Mouse (Mus musculus) macrophage (primary cell): Measurements from ENCODE around the gene Chrdl2. TPM values are rescaled to one million over a fixed set of nuclear protein-coding genes. Genes with fewer than 3 reads are reported as not detected.

Experiments used
- H3K27ac ChIP-seq: fragments of 350-480 bp; formaldehyde crosslinking; 2 replicates; pipeline ENCODE4 v1.9.0; 2021
- H3K36me3 ChIP-seq: fragments of 350-480 bp; formaldehyde crosslinking; 2 replicates; pipeline ENCODE4 v1.9.0; 2021; ENCODE audit errors: inconsistent target
- H3K4me3 ChIP-seq: fragments of 350-480 bp; formaldehyde crosslinking; 2 replicates; pipeline ENCODE4 v1.9.0; 2021; ENCODE audit errors: inconsistent target
- H3K79me2 ChIP-seq: fragments of 350-480 bp; formaldehyde crosslinking; 2 replicates; pipeline ENCODE4 v1.9.0; 2021; ENCODE audit errors: inconsistent target
- WGBS: methylation state at CpG from one replicate; pipeline ENCODE4 v1.1.7; 2026; ENCODE audit warnings: inconsistent platforms; ENCODE audit not compliant: missing documents; 5-methylcytosine and 5-hydroxymethylcytosine counted together
- polyA plus RNA-seq: library from polyadenylated mRNA; stranded (reverse); fragments of 250-400 nt; gene quantifications from 3 replicates; pipeline ENCODE4 v1.2.4, GENCODE M21; 2018; ENCODE audit warnings: inconsistent platforms

Chrdl2 gene
- polyA plus RNA-seq, 1 experiment from 2014 or later, result not detected

DNA sequence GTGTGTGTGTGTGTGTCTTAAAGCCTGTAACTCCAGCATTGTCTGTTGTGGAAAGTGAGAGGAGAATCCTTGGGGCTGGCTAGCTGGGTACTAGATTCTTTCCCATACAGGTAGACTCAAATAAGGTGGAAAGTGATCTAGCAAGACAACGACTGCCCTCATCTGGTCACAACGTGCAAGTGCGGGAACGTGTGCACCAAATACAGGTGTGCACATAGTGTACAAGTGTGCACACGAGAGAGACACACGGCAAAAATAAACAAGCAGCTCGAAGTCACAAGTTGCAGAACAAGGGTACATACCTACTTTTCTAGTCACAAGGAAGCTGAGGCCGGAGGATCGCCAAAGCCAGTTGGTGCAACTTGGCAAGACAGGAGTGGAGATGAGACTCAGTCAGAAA is 2.2 kb upstream of the Chrdl2 start:
- no peaks in the 10 kb centered on the region for H3K36me3 ChIP-seq
- no peaks in the 10 kb centered on the region for H3K79me2 ChIP-seq
- 47% methylated on average over 9 of the region's 9 CpGs for WGBS
- H3K4me3 ChIP-seq, result no peak overlapping the region
- no peak overlapping the region for H3K27ac ChIP-seq

DNA sequence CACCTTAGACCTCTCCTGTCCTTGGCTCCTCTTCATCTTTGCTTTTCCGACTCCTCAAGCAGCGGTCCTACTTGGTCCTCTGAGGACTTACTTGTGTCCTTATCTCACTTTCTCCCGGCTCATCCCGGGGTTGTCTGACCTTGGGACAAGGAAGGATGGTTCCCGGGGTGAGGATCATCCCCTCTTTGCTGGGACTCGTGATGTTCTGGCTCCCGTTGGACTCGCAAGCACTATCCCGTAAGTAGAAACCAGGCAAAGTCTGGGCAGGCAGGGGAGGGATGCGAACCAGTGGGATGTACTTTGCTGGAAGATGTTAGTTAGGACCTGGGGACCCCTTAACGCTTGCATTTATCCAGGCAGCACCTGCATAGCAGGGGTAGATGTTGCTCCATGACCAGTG is 439 bp downstream of the Chrdl2 start:
- WGBS, result 10% methylated on average over 11 of the region's 11 CpGs
- Histone ChIP-seq H3K79me2 (no peaks in the 10 kb centered on the region), H3K4me3 (no peak overlapping the region), H3K27ac (no peak overlapping the region), H3K36me3 (no peaks in the 10 kb centered on the region)

DNA sequence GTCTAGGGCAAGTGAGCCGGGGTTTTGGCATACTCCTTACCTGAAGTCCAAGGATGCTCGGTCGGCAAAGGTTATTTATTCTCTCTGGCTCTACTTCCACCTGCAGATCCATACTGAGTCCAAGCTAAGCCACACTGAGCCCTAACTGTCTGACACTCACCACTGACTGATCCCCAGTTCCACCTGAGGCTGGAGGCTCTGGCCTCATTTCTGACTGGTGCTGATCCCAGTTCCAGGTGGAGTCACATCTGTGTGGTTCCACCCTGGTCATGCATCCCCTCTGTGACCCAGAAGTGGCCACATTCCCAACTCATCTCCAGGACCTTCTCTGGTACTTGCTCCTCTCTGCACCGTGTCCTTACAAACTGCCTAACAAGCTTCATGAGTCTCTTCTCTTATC is 2.8 kb downstream of the Chrdl2 start:
- Histone ChIP-seq H3K79me2 (no peaks in the 10 kb centered on the region), H3K27ac (no peak overlapping the region), H3K36me3 (no peaks in the 10 kb centered on the region), H3K4me3 (no peak overlapping the region)
- 81% methylated on average over 3 of the region's 4 CpGs for WGBS

DNA sequence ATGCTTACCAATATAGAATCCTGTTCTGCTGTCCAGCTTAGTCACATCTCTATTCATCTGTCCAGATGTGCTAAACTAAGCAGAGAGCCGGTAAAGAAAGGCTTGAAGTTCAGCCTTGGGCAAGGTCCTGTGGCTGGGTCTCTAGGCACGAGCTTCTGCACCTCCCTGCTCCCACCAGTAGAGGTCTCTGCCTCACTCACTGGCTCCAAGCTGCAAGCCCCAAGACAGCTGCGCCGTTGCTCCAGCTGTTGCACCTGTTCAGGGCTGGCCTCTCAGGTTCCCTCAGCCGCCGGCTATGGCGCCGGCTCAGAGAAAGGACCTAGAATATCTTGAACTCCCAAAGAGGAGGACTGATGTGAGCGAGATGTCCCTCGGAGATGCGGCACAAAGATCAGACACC is 3.7 kb downstream of the Chrdl2 start:
- Histone ChIP-seq H3K27ac (no peak overlapping the region), H3K4me3 (no peak overlapping the region), H3K79me2 (no peaks in the 10 kb centered on the region), H3K36me3 (no peaks in the 10 kb centered on the region)
- 9% methylated on average over 7 of the region's 11 CpGs for WGBS

DNA sequence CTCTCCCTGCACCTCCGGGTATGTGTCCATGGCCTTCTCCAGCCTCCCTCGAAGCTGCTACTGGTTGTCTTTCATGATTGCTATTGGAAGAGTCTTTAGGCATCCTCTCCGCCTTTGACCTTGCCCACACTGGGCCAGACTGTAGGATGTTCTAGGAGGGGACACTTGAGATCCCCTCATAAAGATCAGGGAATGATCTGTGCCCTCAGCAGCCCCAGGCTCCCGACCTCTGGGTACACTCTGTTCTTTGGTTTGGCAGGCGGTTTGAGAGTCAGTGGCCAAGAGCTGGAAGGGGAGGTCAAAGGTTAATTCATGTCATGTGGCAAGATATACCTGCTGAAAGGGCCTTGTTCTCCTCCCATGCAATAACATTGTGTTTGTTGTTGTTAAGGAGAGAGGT is 4.7 kb downstream of the Chrdl2 start:
- no peaks in the 10 kb centered on the region for H3K36me3 ChIP-seq
- H3K4me3 ChIP-seq, result no peak overlapping the region
- 63% methylated on average over 5 of the region's 5 CpGs for WGBS
- H3K27ac ChIP-seq, result no peak overlapping the region
- H3K79me2 ChIP-seq, result no peaks in the 10 kb centered on the region

DNA sequence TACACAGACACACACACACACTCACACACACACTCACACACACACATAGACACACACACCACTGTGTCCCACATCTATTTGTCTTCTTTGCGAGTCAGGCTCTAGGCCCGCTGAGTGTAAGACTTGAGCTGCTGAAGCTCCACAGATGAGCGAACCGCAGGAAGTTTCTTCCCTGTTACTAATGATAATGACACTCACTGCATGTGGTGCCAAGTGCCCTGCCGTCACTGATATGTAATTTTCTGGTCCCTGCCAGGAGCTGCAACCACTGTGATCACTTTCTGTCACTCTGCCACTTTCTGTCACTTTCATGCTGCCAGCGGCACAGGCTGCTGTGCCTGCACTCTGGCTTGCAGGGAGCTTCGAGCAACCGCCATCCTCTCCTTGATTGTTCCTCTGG is 6.1 kb downstream of the Chrdl2 start:
- H3K4me3 ChIP-seq, result no peak overlapping the region
- no peak overlapping the region for H3K27ac ChIP-seq
- WGBS, result 92% methylated on average over 8 of the region's 8 CpGs
- H3K36me3 ChIP-seq, result no peaks in the 10 kb centered on the region
- H3K79me2 ChIP-seq, result no peaks in the 10 kb centered on the region

DNA sequence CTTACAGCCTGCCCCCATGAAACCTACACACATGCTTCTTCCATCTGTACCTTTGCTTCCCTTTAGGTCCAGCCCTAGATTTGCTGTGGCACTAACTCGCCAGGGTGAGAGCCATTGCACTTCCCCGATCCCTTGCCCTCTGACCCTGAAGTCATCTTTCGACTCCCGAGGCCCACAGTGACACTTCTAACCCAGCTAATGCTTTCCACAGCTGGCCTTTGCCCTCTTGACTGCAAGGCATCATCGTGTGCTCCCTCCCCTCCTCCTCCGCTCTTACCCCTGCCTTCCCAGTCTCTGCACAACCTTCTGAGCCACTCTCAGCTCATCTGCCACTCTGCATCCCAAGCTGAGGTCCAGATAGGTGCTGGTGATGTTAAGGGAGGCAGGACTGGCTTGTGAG is 6.5 kb downstream of the Chrdl2 start:
- Histone ChIP-seq H3K79me2 (no peaks in the 10 kb centered on the region), H3K4me3 (no peak overlapping the region), H3K27ac (no peak overlapping the region), H3K36me3 (no peaks in the 10 kb centered on the region)
- WGBS, result 66% methylated on average over 6 of the region's 6 CpGs

DNA sequence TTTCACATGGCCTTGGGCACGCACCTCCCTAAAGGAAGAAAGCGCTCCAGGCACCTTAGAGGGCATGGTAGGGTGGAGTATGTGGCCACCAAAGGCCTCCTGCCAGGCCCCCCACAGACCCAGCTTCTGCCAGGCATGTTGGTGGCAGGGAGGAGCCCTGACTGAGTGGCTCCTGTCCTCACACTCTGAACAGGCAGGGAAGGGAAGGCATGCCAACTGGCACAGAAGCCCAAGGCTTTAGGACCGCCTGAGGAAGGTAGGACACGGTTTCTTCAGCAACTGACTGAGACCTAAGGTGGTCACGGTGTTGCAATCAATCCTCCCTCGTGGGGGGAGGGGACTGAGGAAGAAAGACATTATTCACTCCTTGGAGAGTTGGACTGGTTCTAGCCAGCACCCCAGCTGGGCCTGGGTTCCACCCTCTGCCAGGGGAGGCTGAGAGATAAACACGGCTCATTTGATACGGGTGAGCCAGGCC is 8.2 kb downstream of the Chrdl2 start:
- no peak overlapping the region for H3K4me3 ChIP-seq
- H3K79me2 ChIP-seq, result no peaks in the 10 kb centered on the region
- WGBS, result 60% methylated on average over 8 of the region's 8 CpGs
- H3K27ac ChIP-seq, result no peak overlapping the region
- H3K36me3 ChIP-seq, result no peaks in the 10 kb centered on the region

DNA sequence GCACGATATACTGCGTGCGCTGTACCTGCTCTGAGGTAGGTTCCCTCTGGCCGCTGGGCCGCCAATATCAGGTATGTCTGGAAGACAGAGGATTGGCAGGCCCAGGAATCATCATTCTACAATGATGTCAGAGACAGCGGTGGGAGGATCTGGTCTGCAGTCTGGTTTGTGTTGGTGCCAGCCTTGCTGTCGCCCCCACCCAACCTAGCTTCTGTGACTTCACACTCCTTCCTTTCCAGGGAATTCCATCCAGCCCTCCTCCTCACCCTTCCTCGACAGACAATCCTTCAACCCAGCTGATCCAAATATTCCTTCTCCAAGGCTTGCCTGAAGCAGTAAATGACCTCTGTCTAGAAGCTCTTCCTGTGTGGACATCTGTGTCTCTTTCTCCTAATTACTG is 11.1 kb downstream of the Chrdl2 start:
- Histone ChIP-seq H3K36me3 (no peaks in the 10 kb centered on the region), H3K79me2 (no peaks in the 10 kb centered on the region), H3K27ac (no peak overlapping the region), H3K4me3 (no peak overlapping the region)
- 96% methylated on average over 8 of the region's 8 CpGs for WGBS

DNA sequence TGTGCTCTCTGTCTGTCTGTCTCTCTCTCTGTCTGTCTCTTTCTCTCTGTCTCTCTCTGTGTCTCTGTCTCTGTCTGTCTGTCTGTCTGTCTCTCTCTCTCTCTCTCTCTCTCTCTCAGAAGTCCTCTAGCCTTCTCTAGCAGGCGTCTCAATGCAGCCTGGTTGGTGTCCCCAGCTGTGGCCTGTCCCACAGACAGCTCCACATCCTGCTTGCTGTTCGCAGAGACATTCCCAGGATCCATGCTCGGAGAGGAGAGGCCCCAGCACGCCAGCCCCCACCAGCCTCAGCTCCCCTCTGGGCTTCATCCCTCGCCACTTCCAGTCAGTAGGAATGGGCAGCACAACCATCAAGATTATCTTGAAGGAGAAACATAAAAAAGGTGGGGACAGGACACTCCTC is 21.4 kb downstream of the Chrdl2 start:
- Histone ChIP-seq H3K36me3 (no peaks in the 10 kb centered on the region), H3K4me3 (no peak overlapping the region), H3K79me2 (no peaks in the 10 kb centered on the region), H3K27ac (no peak overlapping the region)
- 92% methylated on average over 3 of the region's 5 CpGs for WGBS

DNA sequence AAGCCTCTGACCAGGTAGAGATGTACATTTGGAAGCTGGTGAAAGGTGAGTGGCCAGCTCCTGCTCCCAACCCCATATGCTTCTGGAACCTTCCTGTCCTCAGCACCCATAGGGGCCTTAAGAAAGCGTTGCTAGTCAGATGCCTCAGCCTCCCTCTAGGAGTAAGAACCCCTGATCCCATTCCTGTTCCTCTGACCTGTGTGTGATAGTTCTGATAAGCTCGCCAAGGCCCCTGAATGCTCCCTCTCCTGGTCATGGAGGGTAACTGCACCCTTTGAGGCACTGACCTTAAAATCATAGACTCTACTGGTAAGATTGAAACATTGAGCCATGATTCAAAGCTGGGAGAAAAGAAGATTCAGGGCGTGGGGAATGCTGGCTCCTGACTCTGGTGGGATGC is 23.3 kb downstream of the Chrdl2 start:
- Histone ChIP-seq H3K36me3 (no peaks in the 10 kb centered on the region), H3K79me2 (no peaks in the 10 kb centered on the region), H3K27ac (no peak overlapping the region), H3K4me3 (no peak overlapping the region)
- 62% methylated on average over 3 of the region's 3 CpGs for WGBS

DNA sequence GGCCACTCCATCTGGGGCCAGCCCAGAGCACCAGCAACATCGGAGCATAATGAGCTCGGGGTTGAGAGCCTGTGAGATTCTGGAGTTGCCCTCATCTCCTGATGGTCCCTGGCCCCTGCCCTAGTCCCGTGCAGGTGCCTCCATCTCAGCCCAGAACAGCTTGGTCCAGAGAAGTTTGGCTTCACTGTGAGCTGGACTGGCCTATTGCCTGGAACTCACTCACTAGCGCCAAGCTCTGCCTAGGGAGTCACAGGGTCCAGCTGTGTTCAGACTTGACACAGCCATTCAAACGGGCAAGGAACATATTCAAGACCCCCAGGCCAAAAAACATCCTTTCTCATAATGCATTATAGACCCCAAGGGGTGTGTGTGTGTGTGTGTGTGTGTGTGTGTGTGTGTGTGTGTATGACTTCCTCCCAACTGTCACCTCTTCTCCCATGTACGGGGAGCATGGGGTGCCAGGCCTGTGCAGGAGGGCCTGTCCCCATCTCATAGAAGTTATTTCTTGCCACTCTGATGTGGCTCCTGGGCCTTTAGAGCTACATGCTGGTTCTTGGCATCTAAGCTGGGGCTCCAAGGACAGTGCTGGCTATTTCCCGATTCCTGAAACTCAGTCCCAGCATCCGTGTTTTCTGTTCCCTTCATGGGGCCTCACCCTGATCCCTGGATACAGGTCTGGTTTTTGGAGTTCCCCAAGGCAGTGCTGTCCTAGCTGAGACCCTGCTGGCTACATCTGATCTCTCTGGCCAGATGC is 25.2 kb downstream of the Chrdl2 start:
- H3K4me3 ChIP-seq, result no peak overlapping the region
- H3K36me3 ChIP-seq, result no peaks in the 10 kb centered on the region
- no peaks in the 10 kb centered on the region for H3K79me2 ChIP-seq
- WGBS, result 92% methylated on average over 6 of the region's 8 CpGs
- H3K27ac ChIP-seq, result no peak overlapping the region

DNA sequence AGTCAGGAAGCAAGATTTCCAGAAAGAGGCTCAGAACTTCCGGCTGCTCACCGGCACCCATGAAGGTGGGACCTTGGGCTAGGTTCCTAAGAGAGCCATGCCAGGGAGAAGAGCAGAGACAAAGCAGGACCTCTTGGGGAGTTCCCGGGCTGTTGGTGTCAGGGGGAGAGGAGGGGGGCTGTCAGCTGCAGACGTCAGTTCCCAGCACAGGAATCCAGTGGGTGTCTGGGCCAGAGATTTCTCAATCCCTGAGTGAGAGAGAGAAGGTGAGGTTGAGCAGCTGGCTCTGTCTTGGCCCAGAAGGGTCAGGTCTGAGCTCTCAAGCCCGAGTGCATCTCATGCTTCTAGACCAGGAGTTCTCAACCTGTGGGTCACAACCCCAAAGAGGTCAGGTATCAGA is 27.7 kb downstream of the Chrdl2 start:
- Histone ChIP-seq H3K36me3 (no peaks in the 10 kb centered on the region), H3K79me2 (no peaks in the 10 kb centered on the region), H3K4me3 (no peak overlapping the region), H3K27ac (no peak overlapping the region)
- 59% methylated on average over 5 of the region's 5 CpGs for WGBS

DNA sequence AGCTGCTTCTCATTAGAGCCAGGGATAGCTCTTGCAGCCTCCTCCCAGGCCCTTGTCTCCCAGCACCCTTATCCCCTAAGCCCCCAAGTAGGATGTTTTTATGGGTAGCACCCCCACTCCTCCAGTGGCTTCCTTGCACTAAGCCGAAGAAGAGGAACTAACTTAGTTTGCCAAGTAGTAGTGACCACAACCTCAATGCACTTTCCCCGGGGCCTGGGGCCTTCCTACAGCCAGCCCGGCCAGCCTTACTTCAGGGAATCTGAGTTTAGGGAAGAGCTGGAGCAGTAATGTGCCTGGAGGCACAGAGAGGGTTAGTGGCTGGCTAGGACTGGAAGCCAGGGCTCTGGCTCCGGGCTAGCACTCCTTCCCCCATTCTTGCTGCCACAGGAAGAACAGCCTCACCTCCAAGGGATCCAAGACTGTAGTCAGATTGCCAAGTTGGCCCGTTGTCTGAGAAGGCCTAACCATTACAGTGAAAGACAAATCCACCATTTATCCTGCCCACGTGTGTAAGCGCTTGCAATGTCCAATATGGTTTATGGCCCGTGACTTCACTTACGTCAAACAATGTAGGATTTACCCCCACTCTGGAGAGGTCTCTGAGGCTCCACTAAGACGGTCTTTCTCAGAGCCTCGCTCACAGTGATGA is 29.0 kb downstream of the Chrdl2 start:
- H3K79me2 ChIP-seq, result no peaks in the 10 kb centered on the region
- H3K36me3 ChIP-seq, result no peaks in the 10 kb centered on the region
- WGBS, result 46% methylated on average over 11 of the region's 11 CpGs
- H3K27ac ChIP-seq, result no peak overlapping the region
- no peak overlapping the region for H3K4me3 ChIP-seq

DNA sequence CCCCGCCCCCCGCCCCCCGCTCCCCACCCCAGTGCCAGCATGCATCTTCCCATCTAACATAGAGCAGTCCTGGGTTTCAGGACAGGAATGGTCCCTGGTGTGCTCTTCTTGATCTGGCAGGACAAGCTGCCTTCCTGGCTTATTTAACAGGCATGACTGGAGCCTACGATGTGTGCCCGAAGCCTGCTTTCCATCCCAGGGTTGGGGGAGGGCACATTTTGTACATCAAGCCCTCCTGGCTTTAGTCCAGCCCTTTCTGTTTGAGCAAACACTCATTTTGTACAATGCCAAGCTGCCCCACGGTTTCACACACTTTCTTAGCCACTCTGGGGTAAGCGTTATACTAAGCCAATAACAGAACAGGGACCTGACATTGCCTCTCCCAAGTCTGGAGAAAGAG is 30.1 kb downstream of the Chrdl2 start:
- WGBS, result 90% methylated on average over 7 of the region's 7 CpGs
- Histone ChIP-seq H3K79me2 (no peaks in the 10 kb centered on the region), H3K27ac (no peak overlapping the region), H3K36me3 (no peaks in the 10 kb centered on the region), H3K4me3 (no peak overlapping the region)
